ENCODE assay signal across 28 mouse cellular contexts in the genomic region with DNA sequence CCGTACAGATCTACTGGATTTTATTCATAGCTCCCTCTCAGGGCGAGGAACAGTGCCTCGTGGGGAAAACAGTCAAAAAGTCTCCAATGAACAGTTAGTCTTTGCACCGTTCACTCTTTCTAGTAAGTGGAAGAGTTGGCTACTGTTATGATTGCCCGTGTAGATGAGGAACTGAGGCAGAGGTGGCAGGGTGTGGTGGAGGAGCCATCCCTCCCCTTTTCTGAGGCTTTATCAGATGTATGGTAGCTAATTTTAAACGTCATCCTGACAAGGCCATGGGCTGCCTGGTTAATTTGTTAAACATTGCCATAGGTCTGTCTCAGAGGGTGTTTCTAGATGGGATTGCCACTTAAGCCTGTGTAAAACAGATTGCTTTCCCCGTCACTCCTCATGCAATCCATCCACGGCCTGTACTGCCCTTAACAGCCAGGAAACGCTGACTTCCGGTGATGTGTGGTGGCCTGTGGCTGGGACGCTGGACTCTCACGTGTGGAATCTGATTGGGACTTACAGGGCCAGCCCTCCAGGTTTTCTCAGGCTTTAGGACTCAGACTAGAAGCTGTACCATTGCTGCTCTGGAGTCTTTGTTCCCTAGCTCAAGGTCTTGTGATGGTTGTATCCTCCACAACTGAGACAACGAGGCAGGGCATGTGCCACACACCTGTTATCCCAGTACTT.
A peak's percentile ranks its signal among the peaks of the same experiment; 100 is the strongest.
DNase-seq lines count a peak whose midpoint lies in the region; ATAC-seq and TF ChIP-seq lines count a peak whose summit lies in the region.
"Had no signal": no experiment of that assay in that cellular context is flagged by ENCODE, and none has a peak within 500 bp of the region (broad histone marks: within the 10 kb centered on the region; RNA-seq: fewer than 3 reads in every experiment).

No protein-coding gene starts in this region.

- no peaks in the 10 kb centered on the region for H3K79me2 ChIP-seq in MEL (ENCODE audit: control insufficient read depth, insufficient read depth, low read length, poor library complexity)

- TF ChIP-seq EP300 in MEL (IDR thresholded peaks at IDR 0.05; ENCODE audit: low read depth in 1 of 2, low read length in 2 of 2), result no peak

- TF ChIP-seq RAD21 in MEL (IDR thresholded peaks at IDR 0.05; ENCODE audit: low read depth, low read length), result no peak

- H3K27me3 ChIP-seq in kidney, embryonic 16.5 days (ENCODE audit: insufficient read depth, low read length), result no peaks in the 10 kb centered on the region
- no peaks in the 10 kb centered on the region for H3K27me3 ChIP-seq in MEL (ENCODE audit: control insufficient read depth in 1 of 2, insufficient read depth in 2 of 2, low read length in 2 of 2)
- no peaks in the 10 kb centered on the region for H3K27me3 ChIP-seq in embryonic facial prominence, embryonic 10.5 days (replicated peaks; ENCODE audit: low read depth, poor library complexity, severe bottlenecking)
- H3K27me3 ChIP-seq: CH12.LX; embryonic facial prominence, embryonic 13.5 days; forebrain, embryonic 15.5 days; limb, embryonic 12.5 days; liver, embryonic 15.5 days; lung, embryonic 15.5 days; midbrain, embryonic 13.5 days had no signal

- no peak for TF ChIP-seq POLR2A in MEL (IDR thresholded peaks at IDR 0.05; ENCODE audit: control insufficient read depth in 1 of 2, insufficient read depth in 1 of 2, low read depth in 1 of 2, low read length in 2 of 2, poor library complexity in 1 of 2)

- H3K4me3 ChIP-seq in kidney, embryonic 16.5 days (ENCODE audit: low read length), result no peak overlapping the region
- no peak overlapping the region for H3K4me3 ChIP-seq in MEL (ENCODE audit: control insufficient read depth in 1 of 2, insufficient read depth in 1 of 2, low read depth in 2 of 2, low read length in 2 of 2)
- H3K4me3 ChIP-seq in embryonic facial prominence, embryonic 10.5 days, result no peak overlapping the region
- H3K4me3 ChIP-seq: embryonic facial prominence, embryonic 13.5 days; forebrain, embryonic 10.5 days; forebrain, embryonic 15.5 days; gastrocnemius, adult 2 months; limb, embryonic 12.5 days; liver, embryonic 15.5 days; lung, embryonic 15.5 days; megakaryocyte, embryonic 14.5 days; midbrain, embryonic 13.5 days had no signal

- no peak overlapping the region for H3K9ac ChIP-seq in kidney, embryonic 16.5 days (replicated peaks; ENCODE audit: low read length)
- H3K9ac ChIP-seq in MEL (ENCODE audit: control insufficient read depth, low read depth, low read length, poor library complexity, severe bottlenecking), result no peak overlapping the region
- H3K9ac ChIP-seq: embryonic facial prominence, embryonic 13.5 days; forebrain, embryonic 15.5 days; hindbrain, embryonic 14.5 days; limb, embryonic 12.5 days; liver, embryonic 15.5 days; lung, embryonic 15.5 days; midbrain, embryonic 13.5 days had no signal

- no peak overlapping the region for H3K4me2 ChIP-seq in kidney, embryonic 16.5 days (replicated peaks; ENCODE audit: low read depth, low read length)
- H3K4me2 ChIP-seq: embryonic facial prominence, embryonic 13.5 days; forebrain, embryonic 15.5 days; hindbrain, embryonic 14.5 days; limb, embryonic 12.5 days; liver, embryonic 15.5 days; lung, embryonic 15.5 days; midbrain, embryonic 13.5 days had no signal

- H3K9me3 ChIP-seq in kidney, embryonic 16.5 days (ENCODE audit: low read length), result no peaks in the 10 kb centered on the region
- no peaks in the 10 kb centered on the region for H3K9me3 ChIP-seq in MEL (replicated peaks; ENCODE audit: insufficient read depth, low read length)
- no peaks in the 10 kb centered on the region for H3K9me3 ChIP-seq in embryonic facial prominence, embryonic 10.5 days
- H3K9me3 ChIP-seq: embryonic facial prominence, embryonic 13.5 days; forebrain, embryonic 10.5 days; forebrain, embryonic 15.5 days; limb, embryonic 12.5 days; liver, embryonic 15.5 days; lung, embryonic 15.5 days; megakaryocyte, embryonic 14.5 days; midbrain, embryonic 13.5 days had no signal

- WGBS in kidney, embryonic 16.5 days, result 44% methylated on average over 13 of the region's 13 CpGs
- 83% methylated on average over 13 of the region's 13 CpGs for WGBS in embryonic facial prominence, embryonic 10.5 days

- H3K27ac ChIP-seq in kidney, embryonic 16.5 days (ENCODE audit: low read length), result no peak overlapping the region
- H3K27ac ChIP-seq in MEL (ENCODE audit: control insufficient read depth, low read depth, low read length), result no peak overlapping the region
- peak overlapping the region; percentile 20; the same call in 1 of the 2 replicates for H3K27ac ChIP-seq in embryonic facial prominence, embryonic 10.5 days (replicated peaks)
- H3K27ac ChIP-seq: embryonic facial prominence, embryonic 13.5 days; forebrain, embryonic 10.5 days; forebrain, embryonic 15.5 days; gastrocnemius, adult 2 months; hindbrain, embryonic 14.5 days; limb, embryonic 12.5 days; liver, embryonic 15.5 days; lung, embryonic 15.5 days; midbrain, embryonic 13.5 days had no signal

- DNase-seq in kidney, adult 11 months, result no peak
- DNase-seq in MEL (ENCODE audit: low read depth, low spot score), result peak; percentile 3
- no peak for DNase-seq in embryonic facial prominence, embryonic 10.5 days (ENCODE audit: low spot score)
- no peak for DNase-seq in frontal cortex, postnatal 36 days (ENCODE audit: low spot score in 2 of 2)
- DNase-seq in thymus, adult 18-20 months, result no peak
- DNase-seq: adrenal gland, adult 8-10 months; cerebellum, adult 8-10 months; cerebellum, postnatal 25 days; embryo, embryonic 11 days; gastrocnemius, adult 2 months; gastrocnemius, postnatal 36 days; kidney, adult 18-20 months; layer of hippocampus, adult 9-11 months; retina, postnatal 1 day; right cerebral cortex, postnatal 14 days; thymus, postnatal 14 days had no signal

- H3K36me3 ChIP-seq in kidney, embryonic 16.5 days (ENCODE audit: insufficient read depth, low read length), result no peaks in the 10 kb centered on the region
- no peaks in the 10 kb centered on the region for H3K36me3 ChIP-seq in MEL (ENCODE audit: control insufficient read depth in 1 of 2, insufficient read depth in 2 of 2, low read length in 2 of 2)
- H3K36me3 ChIP-seq in embryonic facial prominence, embryonic 10.5 days (replicated peaks), result peaks cover 3% of the 10 kb centered on the region; the same call in 1 of the 2 replicates
- H3K36me3 ChIP-seq: embryonic facial prominence, embryonic 13.5 days; forebrain, embryonic 10.5 days; forebrain, embryonic 15.5 days; limb, embryonic 12.5 days; liver, embryonic 15.5 days; lung, embryonic 15.5 days had no signal

- ATAC-seq in kidney, embryonic 16.5 days (ENCODE audit: low FRiP score, low TSS enrichment), result 0 out of 2 replicates have a peak, but pooled peaks have one; percentile 33
- peak; percentile 72; the same call in 1 of the 2 replicates for ATAC-seq in megakaryocyte-erythroid progenitor cell, adult 5-6 weeks (replicated peaks; ENCODE audit: low FRiP score, low TSS enrichment, poor library complexity, severe bottlenecking)
- ATAC-seq: forebrain, embryonic 15.5 days; midbrain, embryonic 13.5 days had no signal

- no peak for TF ChIP-seq CTCF in MEL (IDR thresholded peaks at IDR 0.05 in 2 of 3, conservative IDR thresholded peaks at IDR 0.05 in 1 of 3; ENCODE audit: control insufficient read depth in 1 of 3, insufficient read depth in 1 of 3, low read depth in 2 of 3, low read length in 3 of 3, poor library complexity in 1 of 3, severe bottlenecking in 1 of 3)

- peaks cover 5% of the 10 kb centered on the region for H3K4me1 ChIP-seq in kidney, embryonic 16.5 days (ENCODE audit: insufficient read depth, low read length)
- H3K4me1 ChIP-seq in MEL (ENCODE audit: control insufficient read depth in 1 of 2, insufficient read depth in 2 of 2, low read length in 2 of 2), result no peaks in the 10 kb centered on the region
- H3K4me1 ChIP-seq in embryonic facial prominence, embryonic 10.5 days, result peaks cover 19% of the 10 kb centered on the region
- H3K4me1 ChIP-seq: liver, embryonic 15.5 days had no signal

TF ChIP-seq in MEL, 35 proteins besides CTCF, POLR2A, EP300 and RAD21:
- no peak for TF ChIP-seq POLR2AphosphoS5 (IDR thresholded peaks at IDR 0.05; ENCODE audit: borderline replicate concordance, low read depth, low read length)
- no peak for TF ChIP-seq ZMIZ1 (IDR thresholded peaks at IDR 0.05; ENCODE audit: low read depth, low read length)
- TF ChIP-seq UBTF (IDR thresholded peaks at IDR 0.05; ENCODE audit: borderline replicate concordance, insufficient read depth, low read depth, low read length), result no peak
- no peak for TF ChIP-seq NRF1 (IDR thresholded peaks at IDR 0.05; ENCODE audit: insufficient read depth, low read depth, low read length, poor library complexity, severe bottlenecking)
- no peak for TF ChIP-seq USF1 (IDR thresholded peaks at IDR 0.05; ENCODE audit: low read depth, low read length)
- no peak for TF ChIP-seq USF2 (IDR thresholded peaks at IDR 0.05; ENCODE audit: borderline replicate concordance in 1 of 2, insufficient read depth in 1 of 2, low read depth in 1 of 2, low read length in 2 of 2)
- TF ChIP-seq RCOR1 (IDR thresholded peaks at IDR 0.05; ENCODE audit: low read depth, low read length), result no peak
- no peak for TF ChIP-seq MEF2A (IDR thresholded peaks at IDR 0.05; ENCODE audit: extremely low read depth, insufficient replicate concordance, low read depth, low read length, poor library complexity, severe bottlenecking)
- TF ChIP-seq MYB (IDR thresholded peaks at IDR 0.05; ENCODE audit: low read depth, low read length), result no peak
- TF ChIP-seq GABPA (IDR thresholded peaks at IDR 0.05; ENCODE audit: low read depth, low read length), result no peak
- TF ChIP-seq BHLHE40 (IDR thresholded peaks at IDR 0.05; ENCODE audit: borderline replicate concordance, low read depth, low read length), result no peak
- no peak for TF ChIP-seq SIN3A (IDR thresholded peaks at IDR 0.05; ENCODE audit: low read length)
- TF ChIP-seq POLR2AphosphoS2 (IDR thresholded peaks at IDR 0.05; ENCODE audit: low read length), result no peak
- TF ChIP-seq MAZ (IDR thresholded peaks at IDR 0.05; ENCODE audit: low read depth, low read length), result no peak
- no peak for TF ChIP-seq KAT2A (conservative IDR thresholded peaks at IDR 0.05; ENCODE audit: low read depth, low read length)
- TF ChIP-seq ELF1 (IDR thresholded peaks at IDR 0.05; ENCODE audit: low read depth, low read length), result no peak
- no peak for TF ChIP-seq SMC3 (IDR thresholded peaks at IDR 0.05; ENCODE audit: low read depth, low read length)
- TF ChIP-seq ZKSCAN1 (IDR thresholded peaks at IDR 0.05; ENCODE audit: low read depth, low read length), result no peak
- TF ChIP-seq TBP (IDR thresholded peaks at IDR 0.05; ENCODE audit: low read depth, low read length), result no peak
- TF ChIP-seq MAX (IDR thresholded peaks at IDR 0.05; ENCODE audit: low read length), result no peak
